Mouse (Mus musculus): ENCODE measurements around the gene Tiam1.

- no peak for TF ChIP-seq CTCF (IDR thresholded peaks at IDR 0.05; ENCODE audit: borderline replicate concordance, control insufficient read depth, extremely low read depth, insufficient read depth, low read length, poor library complexity)
- TF ChIP-seq POLR2A (IDR thresholded peaks at IDR 0.05; ENCODE audit: control insufficient read depth, extremely low read depth, insufficient read depth, low read length, poor library complexity): no peak
Measured at GRCm38 (mm10) chr16:90179892-90180291, 36.3 kb upstream of the Tiam1 start.
